Mouse (Mus musculus) kidney, postnatal 0 days (tissue): ENCODE measurements around the gene Sh2d3c. TPM values are rescaled to one million over a fixed set of nuclear protein-coding genes. Genes with fewer than 3 reads are reported as not detected.

ENCODE experiments used
- ATAC-seq: fragments of 200-750 bp; cut with Nextera tagmentation; replicated peaks from 2 replicates; pipeline ENCODE4 v1.8.0; 2017; ENCODE audit warnings: low read depth, moderate number of reproducible peaks, moderate TSS enrichment, moderate library complexity; ENCODE audit not compliant: low FRiP score
- DNase-seq: peaks from one replicate; pipeline ENCODE4 v3.0.0-alpha.2; 2016; ENCODE audit warnings: low spot score
- H3K27ac ChIP-seq: fragments of 300-500 bp; sonication (generic); 2 replicates; pipeline ENCODE4 v1.5.1; 2014; ENCODE audit warnings: mild to moderate bottlenecking
- H3K27me3 ChIP-seq: fragments of 300-500 bp; sonication (generic); 2 replicates; pipeline ENCODE4 v1.6.1; 2014; ENCODE audit warnings: low read length, mixed read lengths; ENCODE audit not compliant: insufficient read depth
- H3K36me3 ChIP-seq: fragments of 300-500 bp; sonication (generic); 2 replicates; pipeline ENCODE4 v1.6.1; 2014; ENCODE audit warnings: low read length, mixed read lengths; ENCODE audit not compliant: insufficient read depth
- H3K4me1 ChIP-seq: fragments of 300-500 bp; sonication (generic); replicated peaks from 2 replicates; pipeline ENCODE4 v1.6.1; 2014; ENCODE audit warnings: antibody characterized with exemption, low read length, mixed read lengths; ENCODE audit not compliant: insufficient read depth
- H3K4me2 ChIP-seq: fragments of 300-500 bp; sonication (generic); 2 replicates; pipeline ENCODE4 v1.6.1; 2014; ENCODE audit warnings: mild to moderate bottlenecking, low read length, moderate library complexity, mixed read lengths
- H3K4me3 ChIP-seq: fragments of 300-500 bp; sonication (generic); replicated peaks from 2 replicates; pipeline ENCODE4 v1.5.1; 2014; ENCODE audit warnings: low read depth, low read length
- H3K9ac ChIP-seq: fragments of 300-500 bp; sonication (generic); 2 replicates; pipeline ENCODE4 v1.6.1; 2014; ENCODE audit warnings: low read depth, low read length
- H3K9me3 ChIP-seq: fragments of 300-500 bp; sonication (generic); replicated peaks from 2 replicates; pipeline ENCODE4 v1.6.1; 2016; ENCODE audit warnings: low read length, inconsistent platforms, mixed read lengths
- CTCF ChIP-seq: IDR thresholded peaks from 2 replicates; pipeline ENCODE4 v1.5.1; 2016; ENCODE audit warnings: antibody characterized with exemption, low read depth, mild to moderate bottlenecking, moderate library complexity
- WGBS: fragments of 180-500 bp; shearing (Covaris S2); extraction: QIAGEN DNeasy Blood & Tissue Kit; methylation state at CpG from one replicate; pipeline ENCODE4 v1.1.7; 2014; 5-methylcytosine and 5-hydroxymethylcytosine counted together
- polyA plus RNA-seq: library from polyadenylated mRNA; unstranded; fragments of >200 nt; fragmentation: Nextera tagmentation; extraction: Ambion mirVana; gene quantifications from 2 replicates; pipeline ENCODE4 v1.2.1, GENCODE M21; 2015

The Sh2d3c gene
- polyA plus RNA-seq, 1 experiment from 2014 or later: 31.1 TPM

GRCm38 (mm10) chr2:32680051-32680451 lies 40.8 kb upstream of the Sh2d3c start:
- 34% methylated on average over 7 of the region's 7 CpGs for WGBS
- ATAC-seq (no peak; the same call in 1 of the 2 replicates), DNase-seq (peak; percentile 45)
- H3K36me3 ChIP-seq: peaks cover 54% of the 10 kb centered on the region
- H3K4me2 ChIP-seq: no peak overlapping the region
- TF ChIP-seq CTCF: no peak
- H3K9ac ChIP-seq: no peak overlapping the region
- no peak overlapping the region for H3K4me3 ChIP-seq
- H3K27ac ChIP-seq: no peak overlapping the region; the same call in 1 of the 2 replicates
- no peaks in the 10 kb centered on the region for H3K27me3 ChIP-seq
- no peaks in the 10 kb centered on the region for H3K4me1 ChIP-seq
- no peaks in the 10 kb centered on the region for H3K9me3 ChIP-seq

GRCm38 (mm10) chr2:32680961-32681650 lies 39.7 kb upstream of the Sh2d3c start:
- Histone ChIP-seq H3K4me3 (no peak overlapping the region), H3K9me3 (no peaks in the 10 kb centered on the region), H3K9ac (no peak overlapping the region), H3K36me3 (peaks cover 56% of the 10 kb centered on the region), H3K4me2 (no peak overlapping the region), H3K27ac (no peak overlapping the region), H3K27me3 (no peaks in the 10 kb centered on the region), H3K4me1 (no peaks in the 10 kb centered on the region)
- TF ChIP-seq CTCF: no peak
- DNase-seq (no peak), ATAC-seq (0 out of 2 replicates have a peak, but pooled peaks have one; percentile 25)
- 89% methylated on average over 19 of the region's 19 CpGs for WGBS

DNA sequence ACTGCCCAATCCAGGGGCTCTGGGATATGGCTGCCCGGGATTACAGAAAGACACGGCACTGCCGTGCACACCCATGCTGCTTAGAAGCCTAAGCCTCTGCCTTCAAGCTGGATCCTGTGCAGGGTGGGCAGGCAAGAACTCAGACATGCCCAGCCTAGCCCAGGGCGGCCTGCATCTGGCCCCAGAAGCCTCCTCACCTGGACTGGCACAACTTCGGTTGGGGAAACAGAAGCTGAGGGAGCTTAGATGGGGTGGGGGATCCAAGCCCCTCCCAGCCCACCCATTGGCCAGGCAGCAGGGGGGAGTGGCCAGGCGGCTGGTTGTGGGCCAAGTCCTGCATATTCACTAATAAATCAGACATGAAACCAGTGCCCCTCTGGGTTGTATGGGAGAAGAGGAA lies 39.1 kb upstream of the Sh2d3c start:
- 68% methylated on average over 6 of the region's 6 CpGs for WGBS
- no peak overlapping the region for H3K27ac ChIP-seq
- H3K9me3 ChIP-seq: no peaks in the 10 kb centered on the region
- ATAC-seq: no peak
- peak; percentile 31 for DNase-seq
- H3K9ac ChIP-seq: no peak overlapping the region
- no peak overlapping the region for H3K4me2 ChIP-seq
- peaks cover 57% of the 10 kb centered on the region for H3K36me3 ChIP-seq
- H3K4me1 ChIP-seq: no peaks in the 10 kb centered on the region
- H3K27me3 ChIP-seq: no peaks in the 10 kb centered on the region
- no peak for TF ChIP-seq CTCF
- H3K4me3 ChIP-seq: no peak overlapping the region

- no peak overlapping the region for H3K4me2 ChIP-seq
- ATAC-seq (no peak), DNase-seq (no peak)
- no peak overlapping the region for H3K27ac ChIP-seq
- H3K27me3 ChIP-seq: no peaks in the 10 kb centered on the region
- no peak overlapping the region for H3K4me3 ChIP-seq
- no peaks in the 10 kb centered on the region for H3K4me1 ChIP-seq
- TF ChIP-seq CTCF: no peak
- 76% methylated on average over 14 of the region's 14 CpGs for whole genome bisulfite sequencing
- H3K36me3 ChIP-seq: peaks cover 60% of the 10 kb centered on the region
- H3K9ac ChIP-seq: no peak overlapping the region
- H3K9me3 ChIP-seq: no peaks in the 10 kb centered on the region
These were observed 38.0 kb upstream of the Sh2d3c start for GRCm38 (mm10) chr2:32682721-32683417.

DNA sequence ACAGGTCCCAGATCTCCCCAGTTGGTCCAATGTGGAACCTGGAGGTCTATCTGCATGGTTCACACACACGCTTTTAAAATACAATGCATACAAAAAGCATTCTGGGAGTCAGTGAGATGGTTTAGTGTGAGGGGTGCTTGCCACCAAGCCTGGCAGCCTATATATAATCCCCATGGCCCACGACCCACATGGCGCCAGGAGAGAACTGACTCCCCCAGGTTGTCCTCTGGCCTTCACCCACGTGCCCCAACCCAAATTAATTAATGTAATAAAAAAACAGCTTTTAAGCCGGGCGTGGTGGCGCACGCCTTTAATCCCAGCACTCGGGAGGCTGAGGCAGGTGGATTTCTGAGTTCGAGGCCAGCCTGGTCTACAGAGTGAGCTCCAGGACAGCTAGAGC lies 37.2 kb upstream of the Sh2d3c start:
- no peak overlapping the region for H3K9ac ChIP-seq
- DNase-seq (no peak), ATAC-seq (no peak)
- H3K9me3 ChIP-seq: no peaks in the 10 kb centered on the region
- no peaks in the 10 kb centered on the region for H3K27me3 ChIP-seq
- H3K4me3 ChIP-seq: no peak overlapping the region
- no peak for TF ChIP-seq CTCF
- H3K27ac ChIP-seq: no peak overlapping the region
- H3K36me3 ChIP-seq: peaks cover 58% of the 10 kb centered on the region
- WGBS: 84% methylated on average over 10 of the region's 10 CpGs
- no peak overlapping the region for H3K4me2 ChIP-seq
- H3K4me1 ChIP-seq: no peaks in the 10 kb centered on the region

DNA sequence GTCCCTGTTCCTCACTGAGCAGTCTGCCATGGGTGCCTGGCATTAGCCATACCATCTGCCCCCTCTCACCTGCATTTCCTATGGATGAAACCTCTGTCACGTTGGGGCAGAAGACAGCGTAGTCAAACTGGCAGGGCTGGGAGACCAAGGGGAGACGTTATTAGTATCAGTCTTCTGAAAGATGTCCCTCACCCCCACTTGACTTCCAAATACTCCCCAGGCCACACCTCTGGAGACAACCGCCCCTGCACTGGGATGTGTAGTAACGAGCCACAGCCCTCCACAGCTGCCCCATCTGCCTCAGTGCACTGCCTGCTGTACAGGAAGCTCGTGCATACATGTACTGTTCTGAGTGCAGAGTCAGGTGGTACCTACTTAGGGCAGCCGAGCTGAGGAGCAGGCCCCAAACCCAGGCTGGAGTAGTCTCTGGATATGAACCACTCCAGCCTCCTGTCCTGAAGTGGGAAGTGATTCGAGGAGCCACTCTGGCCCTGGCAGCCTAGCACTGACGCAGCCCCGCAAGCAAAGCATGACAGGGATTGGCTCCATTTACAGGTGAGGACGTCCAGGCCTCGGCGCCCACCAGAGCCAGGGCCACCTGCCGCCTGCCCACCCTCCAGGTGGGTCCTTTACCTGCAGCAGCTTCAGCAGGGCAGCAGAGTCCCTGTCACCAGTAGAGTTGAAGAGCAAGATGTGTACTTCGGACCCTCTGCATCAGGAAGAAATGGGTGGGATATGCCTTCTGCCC lies 36.0 kb upstream of the Sh2d3c start:
- Histone ChIP-seq H3K27ac (no peak overlapping the region), H3K4me2 (no peak overlapping the region), H3K9me3 (no peaks in the 10 kb centered on the region), H3K4me1 (no peaks in the 10 kb centered on the region), H3K4me3 (no peak overlapping the region), H3K9ac (no peak overlapping the region), H3K27me3 (no peaks in the 10 kb centered on the region), H3K36me3 (peaks cover 58% of the 10 kb centered on the region)
- no peak for TF ChIP-seq CTCF
- ATAC-seq (no peak), DNase-seq (no peak)
- 86% methylated on average over 15 of the region's 15 CpGs for WGBS
